Mouse (Mus musculus): Measurements from ENCODE around the gene D17Wsu92e. TPM values are rescaled to one million over a fixed set of nuclear protein-coding genes. Genes with fewer than 3 reads are reported as not detected.
A peak's percentile ranks its signal among the peaks of the same experiment; 100 is the strongest.

The D17Wsu92e gene
- polyA plus RNA-seq, 1 experiment from 2014 or later, result 18.3 TPM

GRCm38 (mm10) chr17:27726527-27726926 is 93.9 kb downstream of the D17Wsu92e start:
- Histone ChIP-seq H3K4me3 (no peak overlapping the region), H3K27ac (no peak overlapping the region), H3K4me2 (no peak overlapping the region), H3K9ac (no peak overlapping the region), H3K27me3 (no peaks in the 10 kb centered on the region; the same call in 1 of the 2 replicates), H3K36me3 (no peaks in the 10 kb centered on the region), H3K9me3 (no peaks in the 10 kb centered on the region), H3K4me1 (peaks cover 21% of the 10 kb centered on the region)
- no peak for ATAC-seq (ENCODE audit: insufficient number of reproducible peaks, insufficient read depth, low FRiP score, low TSS enrichment, low read depth)
- 39% methylated on average over 7 of the region's 7 CpGs for WGBS

- Histone ChIP-seq H3K4me1 (peaks cover 21% of the 10 kb centered on the region), H3K36me3 (no peaks in the 10 kb centered on the region), H3K4me2 (peak overlapping the region; percentile 14; the same call in 1 of the 2 replicates), H3K9me3 (no peaks in the 10 kb centered on the region), H3K9ac (no peak overlapping the region), H3K27me3 (no peaks in the 10 kb centered on the region; the same call in 1 of the 2 replicates), H3K4me3 (no peak overlapping the region), H3K27ac (no peak overlapping the region)
- no peak for ATAC-seq (ENCODE audit: insufficient number of reproducible peaks, insufficient read depth, low FRiP score, low TSS enrichment, low read depth)
- 9% methylated on average over 10 of the region's 10 CpGs for WGBS
These were observed 95.0 kb downstream of the D17Wsu92e start for GRCm38 (mm10) chr17:27725412-27725811.

GRCm38 (mm10) chr17:27725011-27725410 is 95.4 kb downstream of the D17Wsu92e start:
- Histone ChIP-seq H3K27me3 (no peaks in the 10 kb centered on the region; the same call in 1 of the 2 replicates), H3K4me1 (peaks cover 21% of the 10 kb centered on the region), H3K9me3 (no peaks in the 10 kb centered on the region), H3K9ac (no peak overlapping the region), H3K4me2 (peak overlapping the region; percentile 14; the same call in 1 of the 2 replicates), H3K36me3 (no peaks in the 10 kb centered on the region), H3K27ac (no peak overlapping the region), H3K4me3 (no peak overlapping the region)
- ATAC-seq (ENCODE audit: insufficient number of reproducible peaks, insufficient read depth, low FRiP score, low TSS enrichment, low read depth), result no peak
- 22% methylated on average over 10 of the region's 10 CpGs for WGBS

- no peak overlapping the region for H3K9ac ChIP-seq
- H3K4me2 ChIP-seq, result no peak overlapping the region
- H3K27ac ChIP-seq, result no peak overlapping the region
- 25% methylated on average over 3 of the region's 3 CpGs for WGBS
- H3K27me3 ChIP-seq, result no peaks in the 10 kb centered on the region; the same call in 1 of the 2 replicates
- no peaks in the 10 kb centered on the region for H3K36me3 ChIP-seq
- peaks cover 21% of the 10 kb centered on the region for H3K4me1 ChIP-seq
- no peak overlapping the region for H3K4me3 ChIP-seq
- H3K9me3 ChIP-seq, result no peaks in the 10 kb centered on the region
- no peak for ATAC-seq (ENCODE audit: insufficient number of reproducible peaks, insufficient read depth, low FRiP score, low TSS enrichment, low read depth)
These were observed 96.1 kb downstream of the D17Wsu92e start for GRCm38 (mm10) chr17:27724327-27724726.

- no peak for ATAC-seq (ENCODE audit: insufficient number of reproducible peaks, insufficient read depth, low FRiP score, low TSS enrichment, low read depth)
- Histone ChIP-seq H3K36me3 (no peaks in the 10 kb centered on the region), H3K27ac (no peak overlapping the region), H3K9me3 (no peaks in the 10 kb centered on the region), H3K4me1 (peaks cover 25% of the 10 kb centered on the region), H3K4me2 (no peak overlapping the region), H3K4me3 (no peak overlapping the region), H3K27me3 (peaks cover 11% of the 10 kb centered on the region; the same call in 1 of the 2 replicates), H3K9ac (no peak overlapping the region)
- 82% methylated on average over 9 of the region's 9 CpGs for WGBS
These were observed 99.3 kb downstream of the D17Wsu92e start for GRCm38 (mm10) chr17:27721125-27721664.

- H3K4me2 ChIP-seq, result no peak overlapping the region
- peaks cover 18% of the 10 kb centered on the region for H3K4me1 ChIP-seq
- WGBS, result 56% methylated on average over 9 of the region's 9 CpGs
- no peak overlapping the region for H3K9ac ChIP-seq
- H3K36me3 ChIP-seq, result no peaks in the 10 kb centered on the region
- ATAC-seq (ENCODE audit: insufficient number of reproducible peaks, insufficient read depth, low FRiP score, low TSS enrichment, low read depth), result no peak
- H3K27me3 ChIP-seq, result peaks cover 11% of the 10 kb centered on the region; the same call in 1 of the 2 replicates
- H3K27ac ChIP-seq, result no peak overlapping the region
- no peaks in the 10 kb centered on the region for H3K9me3 ChIP-seq
- H3K4me3 ChIP-seq, result no peak overlapping the region
These were observed 100.1 kb downstream of the D17Wsu92e start for GRCm38 (mm10) chr17:27720326-27720725.

GRCm38 (mm10) chr17:27719663-27720062 is 100.8 kb downstream of the D17Wsu92e start:
- H3K4me3 ChIP-seq, result no peak overlapping the region
- H3K27ac ChIP-seq, result no peak overlapping the region
- H3K27me3 ChIP-seq, result peaks cover 11% of the 10 kb centered on the region; the same call in 1 of the 2 replicates
- ATAC-seq (ENCODE audit: insufficient number of reproducible peaks, insufficient read depth, low FRiP score, low TSS enrichment, low read depth), result no peak
- no peak overlapping the region for H3K9ac ChIP-seq
- H3K36me3 ChIP-seq, result no peaks in the 10 kb centered on the region
- H3K4me2 ChIP-seq, result no peak overlapping the region
- H3K9me3 ChIP-seq, result no peaks in the 10 kb centered on the region
- WGBS, result 64% methylated on average over 14 of the region's 14 CpGs
- H3K4me1 ChIP-seq, result peaks cover 11% of the 10 kb centered on the region

GRCm38 (mm10) chr17:27718250-27718649 is 102.2 kb downstream of the D17Wsu92e start:
- 54% methylated on average over 5 of the region's 5 CpGs for WGBS

GRCm38 (mm10) chr17:27716804-27717203 is 103.6 kb downstream of the D17Wsu92e start:
- Histone ChIP-seq H3K4me2 (peak overlapping the region; percentile 57), H3K27me3 (peaks cover 11% of the 10 kb centered on the region; the same call in 1 of the 2 replicates), H3K4me3 (peak overlapping the region; percentile 32), H3K27ac (no peak overlapping the region), H3K36me3 (no peaks in the 10 kb centered on the region), H3K9me3 (no peaks in the 10 kb centered on the region), H3K4me1 (peaks cover 11% of the 10 kb centered on the region), H3K9ac (peak overlapping the region; percentile 55; the same call in 1 of the 2 replicates)
- no peak for ATAC-seq (ENCODE audit: insufficient number of reproducible peaks, insufficient read depth, low FRiP score, low TSS enrichment, low read depth)
- WGBS, result 3% methylated on average over 16 of the region's 16 CpGs

More at GRCm38 (mm10) chr17:27718250-27718649, 102.2 kb downstream of the D17Wsu92e start:
- no peak overlapping the region for H3K4me3 ChIP-seq
- ATAC-seq (ENCODE audit: insufficient number of reproducible peaks, insufficient read depth, low FRiP score, low TSS enrichment, low read depth), result no peak
- peaks cover 11% of the 10 kb centered on the region; the same call in 1 of the 2 replicates for H3K27me3 ChIP-seq
- no peak overlapping the region for H3K4me2 ChIP-seq
- no peaks in the 10 kb centered on the region for H3K36me3 ChIP-seq
- H3K9me3 ChIP-seq, result no peaks in the 10 kb centered on the region
- H3K27ac ChIP-seq, result no peak overlapping the region
- peaks cover 11% of the 10 kb centered on the region for H3K4me1 ChIP-seq
- 0 out of 2 replicates have a peak overlapping the region, but pooled peaks have one; percentile 6 for H3K9ac ChIP-seq

GRCm38 (mm10) chr17:27712832-27713231 is 107.6 kb downstream of the D17Wsu92e start:
- no peaks in the 10 kb centered on the region for H3K9me3 ChIP-seq
- H3K4me1 ChIP-seq, result peaks cover 23% of the 10 kb centered on the region
- no peak overlapping the region; the same call in 1 of the 2 replicates for H3K27ac ChIP-seq
- H3K9ac ChIP-seq, result no peak overlapping the region
- WGBS, result 76% methylated on average over 1 of the region's 1 CpGs
- H3K4me3 ChIP-seq, result no peak overlapping the region
- no peak for ATAC-seq (ENCODE audit: insufficient number of reproducible peaks, insufficient read depth, low FRiP score, low TSS enrichment, low read depth)
- H3K4me2 ChIP-seq, result no peak overlapping the region
- peaks cover 11% of the 10 kb centered on the region; the same call in 1 of the 2 replicates for H3K27me3 ChIP-seq
- H3K36me3 ChIP-seq, result no peaks in the 10 kb centered on the region

- Histone ChIP-seq H3K36me3 (no peaks in the 10 kb centered on the region), H3K4me1 (peaks cover 11% of the 10 kb centered on the region), H3K27me3 (peaks cover 28% of the 10 kb centered on the region), H3K4me3 (no peak overlapping the region), H3K4me2 (no peak overlapping the region), H3K27ac (no peak overlapping the region), H3K9ac (no peak overlapping the region), H3K9me3 (no peaks in the 10 kb centered on the region)
- WGBS, result 72% methylated on average over 5 of the region's 5 CpGs
- no peak for ATAC-seq (ENCODE audit: insufficient number of reproducible peaks, insufficient read depth, low FRiP score, low TSS enrichment, low read depth)
These were observed 110.8 kb downstream of the D17Wsu92e start for GRCm38 (mm10) chr17:27709650-27710049.

Measured in embryonic facial prominence, embryonic 13.5 days (tissue).